Mouse (Mus musculus): ENCODE results near the gene Afg1l. TPM values are rescaled to one million over a fixed set of nuclear protein-coding genes. Genes with fewer than 3 reads are reported as not detected.

Gene Afg1l
- polyA plus RNA-seq, 1 experiment from 2014 or later: 9.6 TPM

DNA sequence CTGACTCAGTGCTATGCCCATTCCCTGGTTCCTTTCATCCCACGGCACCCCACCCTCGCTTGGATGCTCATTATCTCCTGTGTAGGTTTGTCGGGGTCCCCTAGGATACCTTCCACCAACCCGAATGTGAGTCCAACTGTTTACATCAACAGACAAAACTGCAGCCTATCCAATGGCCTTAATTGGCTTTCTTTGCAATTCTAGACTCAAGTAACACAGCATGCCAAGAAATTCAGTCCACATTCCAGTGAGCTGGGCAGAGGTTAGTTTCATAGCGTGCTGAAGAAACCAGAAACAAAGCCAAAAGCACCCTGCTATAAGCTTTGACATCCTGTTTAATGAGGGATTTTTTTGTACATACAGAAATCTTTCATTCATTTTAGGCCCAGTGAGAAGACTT, 22.4 kb downstream of the Afg1l start:
- no peak overlapping the region for H3K9ac ChIP-seq
- peaks cover 10% of the 10 kb centered on the region for H3K9me3 ChIP-seq (ENCODE audit: control insufficient read depth, low read length)
- 77% methylated on average over 5 of the region's 5 CpGs for WGBS
- ATAC-seq (ENCODE audit: low FRiP score) (no peak), DNase-seq (ENCODE audit: low spot score) (no peak)
- H3K4me3 ChIP-seq (replicated peaks; ENCODE audit: low read length): no peak overlapping the region
- H3K27me3 ChIP-seq (ENCODE audit: control insufficient read depth, insufficient read depth, low read length): no peaks in the 10 kb centered on the region
- 0 out of 2 replicates have a peak, but pooled peaks cover 3% of the 10 kb centered on the region for H3K36me3 ChIP-seq (replicated peaks; ENCODE audit: control insufficient read depth, insufficient read depth)
- H3K4me1 ChIP-seq (replicated peaks; ENCODE audit: control insufficient read depth, insufficient read depth, low read length): no peaks in the 10 kb centered on the region
- H3K4me2 ChIP-seq (replicated peaks): no peak overlapping the region
- no peak overlapping the region for H3K27ac ChIP-seq

DNA sequence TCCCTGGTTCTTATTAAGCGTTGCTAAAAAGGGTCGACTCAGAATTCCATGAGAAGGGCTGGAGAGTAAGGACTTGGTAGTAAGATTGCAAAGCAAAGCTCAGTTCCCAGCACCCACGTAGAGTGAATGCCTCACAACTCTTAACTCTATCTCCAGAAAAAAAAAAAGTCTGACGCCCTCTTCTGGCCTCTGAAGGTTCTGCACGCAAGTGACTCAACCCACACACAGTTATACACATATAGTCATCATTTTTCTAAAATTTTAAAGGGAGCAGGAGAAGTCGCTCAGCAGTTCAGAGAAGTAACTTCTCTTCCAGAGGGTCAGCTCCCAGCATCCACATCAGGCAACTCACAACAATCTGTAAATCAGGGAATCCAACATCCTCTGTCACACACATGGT, 23.7 kb downstream of the Afg1l start:
- H3K4me1 ChIP-seq (replicated peaks; ENCODE audit: control insufficient read depth, insufficient read depth, low read length): no peaks in the 10 kb centered on the region

DNA sequence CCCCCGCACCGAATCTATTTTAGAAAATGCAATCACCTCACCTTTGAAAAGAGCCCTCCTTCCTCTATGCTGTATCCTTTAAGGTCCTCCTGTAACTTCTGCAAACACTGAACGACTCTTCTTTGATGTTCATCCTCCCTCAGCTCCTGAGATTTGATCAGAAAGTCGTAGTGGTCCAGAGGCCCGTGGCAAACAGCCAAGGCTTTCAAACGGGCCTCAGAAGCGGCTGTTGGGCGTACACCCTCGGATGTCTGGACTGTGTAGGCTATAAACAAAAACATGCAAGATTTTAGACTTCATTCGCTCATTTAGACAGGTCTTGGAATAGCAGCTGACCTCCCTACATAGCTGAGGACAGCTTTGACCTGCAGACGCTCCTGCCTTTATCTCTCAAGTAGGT, 24.1 kb downstream of the Afg1l start:
- peaks cover 3% of the 10 kb centered on the region for H3K9me3 ChIP-seq (ENCODE audit: control insufficient read depth, low read length)
- no peak for DNase-seq (ENCODE audit: low spot score)
- H3K4me3 ChIP-seq (replicated peaks; ENCODE audit: low read length): no peak overlapping the region
- no peak overlapping the region for H3K9ac ChIP-seq
- 76% methylated on average over 11 of the region's 11 CpGs for WGBS
- ATAC-seq (ENCODE audit: low FRiP score): no peak
- H3K27me3 ChIP-seq (ENCODE audit: control insufficient read depth, insufficient read depth, low read length): no peaks in the 10 kb centered on the region
- H3K4me2 ChIP-seq (replicated peaks): no peak overlapping the region
- no peaks in the 10 kb centered on the region for H3K4me1 ChIP-seq (replicated peaks; ENCODE audit: control insufficient read depth, insufficient read depth, low read length)
- no peak overlapping the region for H3K27ac ChIP-seq
- 0 out of 2 replicates have a peak, but pooled peaks cover 3% of the 10 kb centered on the region for H3K36me3 ChIP-seq (replicated peaks; ENCODE audit: control insufficient read depth, insufficient read depth)

More for the DNA sequence above, 23.7 kb downstream of the Afg1l start:
- ATAC-seq (ENCODE audit: low FRiP score) (no peak), DNase-seq (ENCODE audit: low spot score) (no peak)
- 92% methylated on average over 6 of the region's 6 CpGs for WGBS
- H3K9me3 ChIP-seq (ENCODE audit: control insufficient read depth, low read length): peaks cover 7% of the 10 kb centered on the region
- no peak overlapping the region for H3K9ac ChIP-seq
- no peak overlapping the region for H3K4me2 ChIP-seq (replicated peaks)
- H3K27me3 ChIP-seq (ENCODE audit: control insufficient read depth, insufficient read depth, low read length): no peaks in the 10 kb centered on the region
- no peak overlapping the region for H3K4me3 ChIP-seq (replicated peaks; ENCODE audit: low read length)
- 0 out of 2 replicates have a peak, but pooled peaks cover 3% of the 10 kb centered on the region for H3K36me3 ChIP-seq (replicated peaks; ENCODE audit: control insufficient read depth, insufficient read depth)
- H3K27ac ChIP-seq: no peak overlapping the region

DNA sequence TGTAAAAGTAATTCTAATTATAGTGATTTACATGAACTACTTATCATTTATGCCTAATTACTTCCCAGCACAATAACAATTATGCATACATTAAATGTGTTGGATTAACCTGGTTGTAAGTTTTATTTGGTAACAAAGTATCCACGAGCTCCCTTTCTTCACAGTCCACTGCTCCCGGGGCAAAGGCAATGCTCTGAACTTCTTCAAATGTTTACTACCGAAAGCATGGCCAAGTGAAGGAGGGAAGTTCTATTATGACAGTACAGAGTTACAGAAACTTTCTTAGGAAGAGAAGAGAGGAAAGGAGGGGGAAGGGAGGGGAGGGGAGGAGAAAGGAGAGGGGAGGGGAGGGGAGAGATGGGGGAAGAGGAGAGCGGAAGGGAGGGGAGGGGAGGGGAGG, 28.7 kb downstream of the Afg1l start:
- H3K4me3 ChIP-seq (replicated peaks; ENCODE audit: low read length): no peak overlapping the region
- H3K9me3 ChIP-seq (ENCODE audit: control insufficient read depth, low read length): no peaks in the 10 kb centered on the region
- H3K4me2 ChIP-seq (replicated peaks): no peak overlapping the region
- DNase-seq (ENCODE audit: low spot score) (no peak), ATAC-seq (ENCODE audit: low FRiP score) (no peak; the same call in 1 of the 2 replicates)
- WGBS: 37% methylated on average over 3 of the region's 4 CpGs
- no peaks in the 10 kb centered on the region for H3K4me1 ChIP-seq (replicated peaks; ENCODE audit: control insufficient read depth, insufficient read depth, low read length)
- H3K9ac ChIP-seq: no peak overlapping the region
- no peak overlapping the region for H3K27ac ChIP-seq
- 0 out of 2 replicates have a peak, but pooled peaks cover 3% of the 10 kb centered on the region for H3K36me3 ChIP-seq (replicated peaks; ENCODE audit: control insufficient read depth, insufficient read depth)
- H3K27me3 ChIP-seq (ENCODE audit: control insufficient read depth, insufficient read depth, low read length): no peaks in the 10 kb centered on the region

DNA sequence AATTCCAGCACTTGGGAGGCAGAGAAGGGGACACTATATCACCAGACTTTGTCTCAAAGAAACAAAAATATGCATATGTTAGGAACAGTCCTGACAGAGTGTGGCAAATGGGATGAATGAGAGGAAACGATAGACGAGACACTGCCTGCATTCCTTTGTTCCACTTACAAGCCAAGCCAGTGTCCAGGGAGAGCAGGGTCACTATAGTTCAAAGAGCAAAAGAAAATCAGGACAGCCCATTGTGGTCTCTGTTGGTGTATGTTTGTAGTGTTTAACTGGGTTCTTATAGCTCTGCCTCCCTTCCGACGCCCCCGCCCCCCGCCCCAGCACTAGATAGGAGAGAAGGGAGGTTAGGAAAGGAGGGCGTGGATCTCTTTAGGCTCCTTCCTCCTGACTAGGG, 30.0 kb downstream of the Afg1l start:
- 10% methylated on average over 7 of the region's 7 CpGs for WGBS

DNA sequence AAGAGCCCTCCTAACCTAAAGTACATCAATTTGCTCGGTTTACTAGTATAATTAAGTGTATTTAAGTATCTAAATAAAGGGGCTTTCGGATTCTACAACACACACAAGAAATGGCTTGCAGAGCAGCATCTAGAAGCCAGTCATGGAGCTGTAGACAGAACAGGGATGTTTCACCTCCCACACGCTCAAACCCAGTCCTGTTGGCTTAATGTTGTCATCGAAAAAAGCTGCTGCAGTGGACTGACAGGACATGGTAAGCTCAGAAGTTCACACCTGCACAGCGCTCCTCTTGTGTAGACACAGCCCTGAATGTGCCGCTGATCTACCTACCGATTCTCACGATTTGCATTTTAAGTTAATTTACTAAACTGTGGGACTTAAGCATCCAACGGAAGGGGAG, 32.2 kb downstream of the Afg1l start:
- H3K36me3 ChIP-seq (replicated peaks; ENCODE audit: control insufficient read depth, insufficient read depth): no peaks in the 10 kb centered on the region
- DNase-seq (ENCODE audit: low spot score) (no peak), ATAC-seq (ENCODE audit: low FRiP score) (no peak)
- 71% methylated on average over 9 of the region's 9 CpGs for WGBS
- no peak overlapping the region for H3K27ac ChIP-seq
- no peak overlapping the region for H3K4me3 ChIP-seq (replicated peaks; ENCODE audit: low read length)
- no peaks in the 10 kb centered on the region for H3K4me1 ChIP-seq (replicated peaks; ENCODE audit: control insufficient read depth, insufficient read depth, low read length)
- no peak overlapping the region for H3K9ac ChIP-seq
- no peaks in the 10 kb centered on the region for H3K27me3 ChIP-seq (ENCODE audit: control insufficient read depth, insufficient read depth, low read length)
- no peaks in the 10 kb centered on the region for H3K9me3 ChIP-seq (ENCODE audit: control insufficient read depth, low read length)
- H3K4me2 ChIP-seq (replicated peaks): no peak overlapping the region

More for the DNA sequence above, 30.0 kb downstream of the Afg1l start:
- Histone ChIP-seq H3K36me3 (replicated peaks; ENCODE audit: control insufficient read depth, insufficient read depth) (no peaks in the 10 kb centered on the region), H3K4me2 (replicated peaks) (no peak overlapping the region), H3K4me3 (replicated peaks; ENCODE audit: low read length) (no peak overlapping the region), H3K27ac (no peak overlapping the region), H3K4me1 (replicated peaks; ENCODE audit: control insufficient read depth, insufficient read depth, low read length) (no peaks in the 10 kb centered on the region), H3K9me3 (ENCODE audit: control insufficient read depth, low read length) (no peaks in the 10 kb centered on the region), H3K27me3 (ENCODE audit: control insufficient read depth, insufficient read depth, low read length) (no peaks in the 10 kb centered on the region), H3K9ac (no peak overlapping the region)
- ATAC-seq (ENCODE audit: low FRiP score): no peak
- DNase-seq (ENCODE audit: low spot score): no peak

DNA sequence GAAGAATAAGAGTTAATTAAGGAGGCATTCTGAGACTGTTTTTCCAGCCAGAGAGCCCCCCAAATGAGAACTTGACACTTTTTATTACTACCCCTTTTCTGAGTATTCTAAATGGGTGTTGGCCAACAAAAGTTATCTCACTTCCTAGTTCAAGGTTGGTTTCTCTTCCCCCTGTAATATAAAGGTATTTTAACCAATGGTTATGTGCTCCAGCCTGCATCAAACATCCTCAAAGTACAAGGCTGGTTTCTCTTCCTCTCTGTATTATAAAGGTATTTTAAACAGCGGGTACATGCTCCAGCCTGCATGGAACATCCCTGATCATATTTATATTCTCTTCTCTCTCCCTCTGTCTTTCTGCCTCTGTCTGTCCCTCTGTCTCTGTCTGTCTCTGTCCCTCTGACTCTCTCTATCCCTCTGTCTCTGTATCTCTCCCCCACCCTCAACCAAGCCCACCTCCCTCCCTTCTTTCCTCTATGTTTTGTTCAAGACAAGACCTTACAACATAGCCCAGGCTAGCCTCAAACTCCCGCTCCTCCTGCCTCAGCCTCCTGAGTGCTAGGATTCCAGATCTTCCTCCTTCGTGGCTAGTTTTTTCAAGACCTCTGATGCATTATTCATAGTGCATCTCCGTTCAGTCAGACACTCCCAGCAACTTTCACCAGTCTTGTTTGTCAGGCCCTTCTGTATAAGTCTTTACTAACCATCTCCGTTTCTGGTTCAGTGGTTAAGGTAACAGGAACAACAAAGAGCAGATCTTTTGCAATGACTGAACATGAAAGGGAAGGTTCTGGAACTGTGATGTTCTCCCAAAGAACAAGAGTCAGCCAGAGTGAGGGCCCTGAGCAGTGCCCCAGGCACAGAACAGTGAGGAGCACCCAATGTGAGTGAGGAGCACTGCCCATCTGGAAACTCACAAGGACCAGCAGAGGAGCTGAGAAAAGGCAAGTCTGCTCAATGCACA, 41.2 kb downstream of the Afg1l start:
- Histone ChIP-seq H3K9me3 (ENCODE audit: control insufficient read depth, low read length) (peaks cover 6% of the 10 kb centered on the region), H3K27ac (no peak overlapping the region), H3K27me3 (ENCODE audit: control insufficient read depth, insufficient read depth, low read length) (no peaks in the 10 kb centered on the region), H3K9ac (no peak overlapping the region), H3K4me3 (replicated peaks; ENCODE audit: low read length) (no peak overlapping the region), H3K4me1 (replicated peaks; ENCODE audit: control insufficient read depth, insufficient read depth, low read length) (no peaks in the 10 kb centered on the region), H3K36me3 (replicated peaks; ENCODE audit: control insufficient read depth, insufficient read depth) (no peaks in the 10 kb centered on the region), H3K4me2 (replicated peaks) (no peak overlapping the region)
- WGBS: 57% methylated on average over 5 of the region's 5 CpGs
- ATAC-seq (ENCODE audit: low FRiP score) (no peak), DNase-seq (ENCODE audit: low spot score) (no peak)

DNA sequence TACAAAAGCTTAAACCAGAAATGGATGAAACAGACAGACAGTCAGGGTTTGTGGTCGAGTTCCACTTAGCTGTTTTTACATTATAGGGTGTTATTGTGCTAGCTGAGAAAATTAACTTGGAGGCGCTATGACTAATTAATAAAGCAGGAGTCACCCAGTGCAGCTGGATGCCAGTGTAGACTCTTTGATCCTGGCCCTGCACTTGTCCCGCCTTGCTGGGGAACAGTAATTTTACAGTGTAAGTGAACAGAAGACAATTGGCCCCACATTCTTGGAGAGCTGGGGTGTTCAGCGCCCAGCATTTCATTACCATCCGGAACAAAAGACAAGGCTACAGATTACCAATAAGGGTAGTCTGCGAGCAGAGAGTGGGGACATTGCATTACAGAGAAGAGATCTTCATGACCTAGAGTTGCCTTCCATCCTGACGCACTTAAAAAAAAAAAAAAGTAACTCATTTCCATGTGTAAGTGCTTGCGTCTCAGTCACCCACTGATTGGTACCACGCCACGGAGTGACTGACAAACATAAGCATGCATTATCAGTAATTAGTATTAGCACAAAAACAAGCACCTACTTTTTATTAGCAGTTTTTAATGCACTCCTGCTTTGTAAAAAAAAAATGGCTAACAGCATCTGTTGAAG, 60.7 kb downstream of the Afg1l start:
- WGBS: 21% methylated on average over 10 of the region's 10 CpGs
- no peaks in the 10 kb centered on the region for H3K36me3 ChIP-seq (replicated peaks; ENCODE audit: control insufficient read depth, insufficient read depth)
- DNase-seq (ENCODE audit: low spot score) (no peak), ATAC-seq (ENCODE audit: low FRiP score) (no peak)
- H3K4me3 ChIP-seq (replicated peaks; ENCODE audit: low read length): no peak overlapping the region
- no peak overlapping the region for H3K27ac ChIP-seq
- peaks cover 6% of the 10 kb centered on the region; the same call in 1 of the 2 replicates for H3K4me1 ChIP-seq (replicated peaks; ENCODE audit: control insufficient read depth, insufficient read depth, low read length)
- no peaks in the 10 kb centered on the region for H3K27me3 ChIP-seq (ENCODE audit: control insufficient read depth, insufficient read depth, low read length)
- peak overlapping the region; percentile 13 for H3K4me2 ChIP-seq (replicated peaks)
- no peak overlapping the region for H3K9ac ChIP-seq
- H3K9me3 ChIP-seq (ENCODE audit: control insufficient read depth, low read length): no peaks in the 10 kb centered on the region

DNA sequence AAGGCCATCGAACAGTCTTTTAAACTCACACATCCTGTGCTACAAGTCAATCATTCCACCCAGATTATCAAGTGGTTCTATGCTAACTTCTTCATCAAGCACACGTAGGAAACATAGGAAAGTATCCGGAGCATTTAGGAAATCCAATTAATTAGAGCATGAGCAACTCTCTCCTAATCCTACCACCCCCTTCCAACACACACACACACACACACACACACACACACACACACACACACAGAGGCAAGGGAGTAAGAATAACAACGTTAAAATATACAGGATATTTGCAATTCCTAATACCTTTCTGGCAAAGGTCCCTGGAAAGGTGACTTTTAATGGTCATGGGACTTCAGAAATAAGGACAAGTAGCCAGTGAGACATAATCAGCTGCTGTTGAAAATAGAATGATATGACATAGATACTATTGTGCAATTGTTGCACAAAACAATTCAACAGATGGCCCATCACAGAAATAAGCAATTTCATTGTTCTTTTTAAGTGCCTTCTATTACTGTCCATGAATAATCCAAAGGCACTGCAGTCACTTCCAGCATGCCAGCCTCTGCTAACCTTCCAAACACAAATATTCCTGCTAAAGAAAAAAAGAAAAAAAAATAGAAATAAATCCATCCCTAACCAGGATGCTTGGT, 62.4 kb downstream of the Afg1l start:
- no peaks in the 10 kb centered on the region for H3K27me3 ChIP-seq (ENCODE audit: control insufficient read depth, insufficient read depth, low read length)
- H3K4me3 ChIP-seq (replicated peaks; ENCODE audit: low read length): no peak overlapping the region
- no peak overlapping the region for H3K27ac ChIP-seq
- H3K9ac ChIP-seq: no peak overlapping the region
- DNase-seq (ENCODE audit: low spot score): no peak
- no peaks in the 10 kb centered on the region for H3K9me3 ChIP-seq (ENCODE audit: control insufficient read depth, low read length)
- 72% methylated on average over 4 of the region's 4 CpGs for WGBS
- no peak for ATAC-seq (ENCODE audit: low FRiP score)
- H3K36me3 ChIP-seq (replicated peaks; ENCODE audit: control insufficient read depth, insufficient read depth): no peaks in the 10 kb centered on the region
- H3K4me1 ChIP-seq (replicated peaks; ENCODE audit: control insufficient read depth, insufficient read depth, low read length): peaks cover 6% of the 10 kb centered on the region; the same call in 1 of the 2 replicates
- no peak overlapping the region for H3K4me2 ChIP-seq (replicated peaks)
